Mouse (Mus musculus): ENCODE data around the gene Rnf151. TPM values are rescaled to one million over a fixed set of nuclear protein-coding genes. Genes with fewer than 3 reads are reported as not detected.
"Not testable (repeated sequence)": the region's sequence is repeated elsewhere in the genome, so short reads cannot be mapped to it uniquely, and the experiment has no call there.

Gene Rnf151
- total RNA-seq, 2 experiments from 2014 or later = not detected

DNA sequence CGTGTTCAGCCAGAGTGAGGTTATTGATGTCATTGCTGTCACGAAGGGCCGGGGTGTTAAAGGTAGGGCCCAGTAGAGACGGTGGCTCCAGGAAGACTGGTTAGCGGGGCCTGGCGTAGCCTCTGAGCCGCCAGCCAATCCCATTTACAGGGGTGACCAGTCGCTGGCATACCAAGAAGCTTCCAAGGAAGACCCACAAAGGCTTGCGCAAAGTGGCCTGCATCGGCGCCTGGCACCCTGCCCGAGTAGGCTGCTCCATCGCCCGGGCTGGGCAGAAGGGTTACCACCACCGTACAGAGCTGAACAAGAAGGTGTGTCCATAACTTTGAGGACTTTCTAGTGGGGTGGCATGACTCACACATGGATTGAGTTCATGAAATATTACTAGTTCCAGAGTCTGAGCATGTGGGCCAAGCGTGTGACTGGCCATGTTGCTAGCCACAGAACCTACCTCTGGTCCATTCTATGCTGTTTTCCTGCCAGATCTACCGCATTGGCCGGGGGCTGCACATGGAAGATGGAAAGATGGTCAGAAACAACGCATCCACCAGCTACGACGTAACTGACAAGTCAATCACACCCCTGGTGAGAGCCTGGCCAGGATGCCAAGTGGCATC is 15.7 kb upstream of the Rnf151 start:
- no peak for ATAC-seq (ENCODE audit: poor library complexity, severe bottlenecking)

DNA sequence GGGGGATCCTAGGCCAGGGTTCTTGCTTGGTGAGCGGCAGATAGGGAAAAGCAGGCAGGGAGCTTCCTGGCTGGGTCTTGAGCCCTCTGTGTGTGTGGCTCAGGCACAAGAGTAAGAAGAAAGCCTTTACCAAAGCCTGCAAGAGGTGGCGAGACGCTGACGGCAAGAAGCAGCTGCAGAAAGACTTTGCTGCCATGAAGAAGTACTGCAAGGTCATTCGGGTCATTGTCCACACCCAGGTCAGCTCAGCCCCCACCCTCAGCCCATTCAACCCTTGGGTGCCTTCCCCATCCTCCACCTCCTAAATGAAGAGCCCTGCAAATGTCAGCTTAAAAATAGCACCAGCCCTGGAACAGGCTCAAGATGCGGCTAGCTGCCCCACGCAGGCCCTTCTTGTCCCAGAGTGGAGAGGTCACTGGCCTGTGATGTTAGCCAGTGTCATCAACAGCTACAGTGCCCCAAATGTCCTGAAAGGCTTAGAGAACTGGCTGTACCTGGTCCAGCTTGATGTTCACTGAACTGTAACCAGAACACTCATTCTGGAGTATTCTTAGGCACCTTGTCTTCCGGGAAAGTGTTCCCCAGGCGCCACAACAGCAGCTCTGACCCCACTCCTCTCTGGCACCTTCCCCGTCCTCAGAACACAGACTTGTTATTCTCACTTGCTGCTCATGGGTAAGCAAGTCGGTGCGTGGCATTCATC is 14.5 kb upstream of the Rnf151 start:
- no peak for ATAC-seq (ENCODE audit: poor library complexity, severe bottlenecking)

DNA sequence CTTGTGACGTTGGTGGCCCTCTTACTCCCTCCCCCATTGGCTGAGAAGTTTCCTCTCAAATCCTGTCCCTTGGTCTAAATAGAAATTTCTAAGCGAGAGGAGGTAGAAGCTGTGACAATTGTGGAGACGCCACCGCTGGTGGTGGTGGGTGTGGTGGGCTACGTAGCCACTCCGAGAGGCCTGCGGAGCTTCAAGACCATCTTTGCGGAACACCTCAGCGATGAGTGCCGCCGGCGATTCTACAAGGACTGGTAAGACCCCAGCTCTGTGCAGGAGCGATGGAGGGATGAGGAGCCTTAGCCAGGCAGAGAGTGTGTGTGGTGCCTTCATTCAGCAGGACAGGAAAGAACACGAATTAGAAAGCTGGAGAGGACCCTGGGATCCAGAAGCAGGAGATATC is 12.9 kb upstream of the Rnf151 start:
- ATAC-seq (ENCODE audit: poor library complexity, severe bottlenecking) = no peak

DNA sequence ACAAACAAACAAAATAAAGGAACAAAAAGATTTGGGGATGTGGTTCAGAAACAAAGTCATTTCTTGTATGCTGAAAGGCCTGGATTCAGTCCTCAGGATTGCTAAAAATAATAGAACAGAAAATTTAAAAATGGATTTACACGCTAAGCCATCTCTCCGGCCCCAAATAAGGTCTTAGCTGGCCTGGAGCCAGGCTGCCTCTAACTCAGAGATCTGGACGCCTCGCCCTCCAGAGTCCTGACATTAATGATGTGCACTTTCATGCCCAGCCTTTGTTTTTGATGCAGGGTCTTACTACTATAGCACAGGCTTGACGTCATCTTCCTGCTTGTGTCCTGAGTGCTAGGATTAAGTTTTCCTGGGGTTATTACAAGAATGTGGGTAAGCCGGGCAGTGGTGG is 11.2 kb upstream of the Rnf151 start:
- ATAC-seq (ENCODE audit: poor library complexity, severe bottlenecking) = no peak

DNA sequence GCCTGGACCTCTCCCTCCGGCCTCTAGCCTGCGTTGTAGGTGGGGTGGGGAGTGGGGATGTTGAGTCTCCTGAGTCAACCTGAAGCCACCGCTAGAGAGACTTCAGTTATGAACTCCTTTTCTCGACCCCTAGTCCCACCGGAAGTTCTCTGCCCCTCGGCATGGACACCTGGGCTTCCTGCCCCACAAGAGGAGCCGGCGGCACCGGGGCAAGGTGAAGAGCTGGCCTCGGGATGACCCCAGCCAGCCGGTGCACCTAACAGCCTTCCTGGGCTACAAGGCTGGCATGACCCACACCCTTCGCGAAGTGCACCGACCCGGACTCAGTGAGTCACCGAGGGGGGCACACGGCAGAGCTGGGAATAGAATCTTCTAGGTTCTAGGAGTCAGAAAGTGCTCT is 10.3 kb upstream of the Rnf151 start:
- ATAC-seq (ENCODE audit: poor library complexity, severe bottlenecking) = no peak

DNA sequence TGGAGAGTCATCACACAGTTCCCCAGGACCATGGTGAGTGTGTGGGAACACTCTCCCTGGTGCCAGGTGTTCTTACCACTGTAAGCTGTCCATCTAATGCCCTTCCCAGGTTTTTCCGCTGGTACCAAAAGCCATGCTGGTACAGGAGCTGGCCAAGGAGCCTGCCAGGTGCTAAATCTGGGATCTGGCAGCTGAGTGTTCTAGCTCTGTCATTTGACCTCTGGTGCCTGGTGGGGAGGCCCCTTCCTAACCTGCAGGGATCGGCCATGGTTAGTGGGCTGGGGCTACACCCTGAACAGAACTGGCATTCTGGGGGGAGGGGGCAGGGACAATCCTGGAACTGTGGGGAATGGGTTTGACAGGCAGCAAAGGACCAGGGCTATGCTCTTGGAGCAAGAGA is 9.8 kb upstream of the Rnf151 start, which contains the start of gene Rpl3l:
Gene Rpl3l (plus strand): TSS at position 203 of the 400 bp plus-strand sequence.
- no peak for ATAC-seq (ENCODE audit: poor library complexity, severe bottlenecking)

DNA sequence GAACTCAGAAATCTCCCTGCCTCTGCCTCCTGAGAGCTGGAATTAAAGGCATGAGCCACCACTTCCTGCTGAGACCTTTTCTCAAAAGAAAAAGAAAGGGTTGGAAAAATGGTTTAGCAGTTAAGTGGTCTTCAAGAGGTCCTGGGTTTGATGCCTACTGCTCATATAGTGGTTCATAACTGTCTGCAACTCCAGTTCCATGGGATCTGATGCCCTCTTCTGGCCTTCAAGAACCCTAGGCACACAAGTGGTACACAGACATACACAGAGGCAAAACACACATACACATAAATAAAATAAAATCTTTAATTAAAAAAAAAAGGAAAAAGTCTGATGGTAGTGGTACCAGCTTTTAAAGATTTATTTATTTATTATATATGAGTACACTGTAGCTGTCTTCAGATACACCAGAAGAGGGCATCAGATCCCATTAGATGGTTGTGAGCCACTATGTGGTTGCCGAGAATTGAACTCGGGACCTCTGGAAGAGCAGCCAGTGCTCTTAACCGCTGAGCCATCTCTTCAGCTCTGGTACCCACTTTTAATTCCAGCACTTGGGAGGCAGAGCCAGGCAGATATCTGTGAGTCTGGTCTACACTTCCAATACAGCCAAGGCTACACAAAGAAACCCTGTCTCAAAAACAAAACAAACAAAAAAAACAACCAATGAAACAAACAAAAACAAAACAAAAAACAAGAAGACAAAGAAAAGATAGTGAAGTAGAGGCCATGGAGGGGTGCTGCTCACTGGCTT is 8.0 kb upstream of the Rnf151 start:
- no peak for ATAC-seq (ENCODE audit: poor library complexity, severe bottlenecking)

DNA sequence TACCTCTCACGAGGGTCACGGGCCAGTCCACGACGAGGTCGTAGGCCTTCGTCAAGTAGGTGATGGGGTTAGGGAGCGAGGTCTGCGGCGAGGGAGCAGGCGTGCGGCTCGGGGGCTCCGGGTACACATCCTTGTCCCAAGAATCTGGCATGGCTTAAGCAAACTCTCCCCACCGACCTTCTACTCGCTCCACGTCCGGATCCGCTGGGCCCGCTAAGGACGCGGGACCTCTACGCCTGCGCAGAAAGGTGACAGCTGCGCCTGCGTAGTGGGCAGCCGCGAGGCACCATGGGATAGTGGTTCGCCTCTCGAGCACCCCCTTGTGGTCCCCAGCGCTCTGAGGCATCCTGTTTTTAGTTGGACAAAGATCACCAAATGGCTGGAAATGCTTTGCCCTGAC is 6.3 kb upstream of the Rnf151 start, which contains the start of gene Ndufb10:
Gene Ndufb10 (minus strand): TSS at position 295 of the 400 bp plus-strand sequence.
- ATAC-seq (ENCODE audit: poor library complexity, severe bottlenecking) = peak; percentile 73

DNA sequence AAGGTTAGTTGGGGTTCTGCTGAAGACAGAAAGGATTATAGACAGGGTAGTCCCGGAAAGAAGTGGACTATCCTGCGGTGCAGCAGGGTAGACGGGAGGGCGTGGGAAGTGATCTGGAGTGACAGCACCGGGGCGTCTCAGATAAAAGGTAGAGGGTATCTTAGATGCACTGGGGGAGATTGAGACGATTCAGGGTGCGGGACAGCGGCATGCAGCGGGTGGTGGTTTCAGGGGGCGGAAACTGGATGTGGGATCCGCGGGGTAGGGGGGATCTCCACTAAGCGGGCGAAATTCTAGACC is 6.0 kb upstream of the Rnf151 start:
- peak; percentile 5 for ATAC-seq (ENCODE audit: poor library complexity, severe bottlenecking)

DNA sequence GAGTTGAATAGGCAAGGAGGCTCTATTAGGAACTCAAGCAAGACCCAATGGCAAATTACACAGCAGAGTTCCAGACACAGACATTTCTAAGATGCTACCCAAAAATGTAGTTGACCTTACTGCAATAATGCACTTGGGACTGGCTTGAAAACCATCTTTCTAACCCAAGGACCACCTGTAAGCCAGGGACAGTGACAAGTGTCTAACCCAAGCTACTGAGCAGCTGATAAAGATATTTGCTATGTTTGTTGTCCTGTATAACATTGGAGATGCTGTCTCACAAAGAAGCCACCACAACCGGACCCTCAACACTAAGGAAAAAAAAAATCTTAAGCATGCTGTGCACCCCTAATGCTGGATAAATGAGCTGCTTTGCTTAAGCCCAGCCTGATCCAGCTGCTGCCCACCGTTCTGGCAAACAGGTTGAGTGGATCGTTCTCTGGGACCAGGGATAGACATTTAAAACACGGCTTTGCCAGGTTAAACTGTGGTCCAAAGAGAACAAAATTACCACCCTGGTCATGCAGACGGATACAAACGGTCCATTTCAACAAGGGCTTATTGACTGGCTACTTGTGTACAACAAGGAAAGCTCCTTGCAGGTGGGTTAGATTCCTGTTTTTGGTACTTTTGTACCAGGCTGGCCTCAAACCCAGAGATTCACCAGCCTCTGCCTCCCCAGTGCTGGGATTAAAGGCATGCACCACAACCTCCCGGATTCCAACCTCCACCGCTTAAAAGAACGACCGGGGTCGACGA is 5.4 kb upstream of the Rnf151 start:
- ATAC-seq (ENCODE audit: poor library complexity, severe bottlenecking) = no peak

DNA sequence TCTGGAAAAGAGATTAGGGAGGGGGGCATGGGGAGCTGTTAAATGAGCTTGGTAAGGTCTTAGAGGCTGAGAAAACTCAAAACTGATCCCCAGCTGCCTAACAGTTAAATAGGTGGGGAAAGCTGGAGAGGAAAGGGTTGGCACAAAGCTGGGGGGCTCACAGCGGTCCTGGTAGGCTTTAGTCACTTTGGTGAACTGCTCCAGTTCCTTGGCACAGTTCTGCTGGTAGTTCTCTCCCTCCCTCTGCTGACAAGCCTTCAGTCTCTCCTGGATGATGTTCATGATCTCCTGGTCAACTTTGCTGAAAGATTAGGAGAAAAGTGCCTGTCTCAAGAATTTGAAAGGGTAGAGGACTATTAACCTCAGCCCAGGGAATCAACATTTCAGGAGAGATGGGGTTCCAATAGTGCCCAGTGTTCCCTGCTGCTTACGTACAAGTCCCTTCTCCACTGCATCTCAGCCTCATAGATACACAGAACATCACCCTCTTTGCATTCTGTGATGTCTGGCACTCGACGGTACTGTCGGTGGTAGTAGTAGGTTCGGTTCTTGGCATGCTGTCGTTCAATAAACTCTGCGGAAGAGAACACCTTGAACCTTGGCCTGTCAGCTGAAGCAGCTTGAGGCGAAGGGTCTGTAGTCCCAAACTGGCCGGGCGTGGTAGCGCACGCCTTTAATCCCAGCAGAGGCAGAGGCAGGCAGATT is 4.5 kb upstream of the Rnf151 start:
- no peak for ATAC-seq (ENCODE audit: poor library complexity, severe bottlenecking)

DNA sequence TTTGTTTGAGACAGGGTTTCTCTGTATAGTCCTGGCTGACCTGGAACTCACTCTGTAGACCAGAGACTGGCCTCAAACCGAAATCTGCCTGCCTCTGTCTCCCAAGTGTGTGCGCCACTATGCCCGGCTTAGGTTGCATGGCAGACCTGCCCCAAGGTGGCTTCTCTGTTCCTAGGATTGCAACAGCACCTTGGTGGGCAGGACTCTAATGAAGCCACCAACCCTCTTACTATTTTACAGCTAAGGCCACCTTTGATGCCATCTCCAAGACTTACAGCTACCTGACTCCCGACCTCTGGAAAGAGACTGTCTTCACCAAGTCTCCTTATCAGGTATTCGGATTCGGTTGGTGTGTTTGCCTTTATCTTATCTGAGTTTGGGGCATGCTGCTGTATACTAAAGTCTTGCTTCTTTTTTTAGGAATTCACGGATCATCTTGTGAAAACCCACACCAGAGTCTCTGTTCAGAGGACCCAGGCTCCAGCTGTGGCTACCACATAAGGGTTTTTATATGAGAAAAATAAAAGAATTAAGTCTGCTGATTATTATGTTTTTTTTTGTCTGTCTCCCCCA is 3.6 kb upstream of the Rnf151 start:
- not testable (repeated sequence) for ATAC-seq (ENCODE audit: poor library complexity, severe bottlenecking)

DNA sequence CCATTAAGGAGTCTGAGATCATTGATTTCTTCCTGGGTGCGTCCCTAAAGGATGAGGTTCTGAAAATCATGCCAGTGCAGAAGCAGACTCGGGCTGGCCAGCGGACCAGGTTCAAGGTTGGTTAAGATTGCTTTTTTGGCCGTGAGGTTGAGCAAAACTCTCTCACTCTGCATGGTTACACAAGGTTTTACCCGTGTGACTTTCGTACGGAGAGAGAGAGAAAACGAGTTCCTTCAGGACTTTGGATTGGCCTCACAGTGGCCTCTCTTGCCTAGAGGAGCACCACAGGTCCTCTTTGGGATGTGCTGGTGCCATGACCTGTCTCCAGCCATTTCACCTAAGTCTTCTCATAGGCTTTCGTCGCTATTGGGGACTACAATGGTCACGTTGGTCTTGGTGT is 2.8 kb upstream of the Rnf151 start:
- not testable (repeated sequence) for ATAC-seq (ENCODE audit: poor library complexity, severe bottlenecking)

DNA sequence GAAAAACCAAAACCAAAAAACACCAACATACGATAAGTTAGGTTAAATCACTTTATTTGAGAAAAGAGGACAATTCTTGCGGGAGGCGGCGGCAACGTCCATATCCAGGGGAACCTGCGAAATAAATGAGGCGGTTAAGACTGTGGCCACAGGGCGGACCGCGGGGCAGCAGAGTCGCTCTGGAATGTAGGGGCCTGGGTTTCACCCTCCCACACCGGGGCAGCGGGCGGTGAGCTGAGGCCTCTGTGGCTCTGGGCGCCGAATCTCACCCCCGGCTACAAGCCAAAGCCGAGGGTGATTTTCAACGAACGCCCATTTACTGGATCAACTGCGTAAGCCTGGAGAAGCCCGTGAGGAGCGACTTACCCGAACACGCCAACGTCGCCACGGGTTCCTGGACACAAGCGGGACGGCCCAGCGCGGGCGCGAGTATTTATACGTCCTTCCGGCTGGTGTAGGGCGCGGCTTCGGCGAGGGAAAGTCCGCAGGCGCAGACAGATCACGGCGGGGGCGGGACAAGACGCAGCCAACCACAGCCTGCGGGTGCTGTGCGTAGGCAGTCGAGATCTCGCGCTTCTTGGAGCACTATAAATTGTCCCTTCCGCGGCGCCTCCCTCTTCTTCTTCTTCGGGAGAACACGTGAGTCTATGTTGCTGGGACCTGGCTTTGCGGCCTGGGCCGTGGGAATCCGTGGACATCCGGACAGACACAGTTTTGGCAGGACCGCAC is 1.8 kb upstream of the Rnf151 start:
- peak; percentile 92 for ATAC-seq (ENCODE audit: poor library complexity, severe bottlenecking)

DNA sequence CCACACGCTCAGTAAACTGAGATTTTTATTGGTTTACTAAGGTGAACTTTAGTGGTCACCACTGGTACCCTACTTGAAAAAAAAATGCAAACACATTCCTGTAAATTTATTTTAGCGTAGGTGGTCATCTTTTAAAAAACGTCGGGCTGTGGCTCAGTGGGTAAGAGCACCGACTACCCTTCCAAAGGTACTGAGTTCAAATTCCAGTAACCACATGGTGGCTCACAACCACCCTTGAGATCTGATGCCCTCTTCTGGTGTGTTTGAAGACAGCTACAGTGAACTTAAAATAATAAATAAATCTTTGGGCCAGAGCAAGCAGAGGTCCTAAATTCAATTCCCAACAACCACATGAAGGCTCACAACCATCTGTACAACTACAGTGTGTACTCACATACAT is 1.1 kb upstream of the Rnf151 start:
- not testable (repeated sequence) for ATAC-seq (ENCODE audit: poor library complexity, severe bottlenecking)

DNA sequence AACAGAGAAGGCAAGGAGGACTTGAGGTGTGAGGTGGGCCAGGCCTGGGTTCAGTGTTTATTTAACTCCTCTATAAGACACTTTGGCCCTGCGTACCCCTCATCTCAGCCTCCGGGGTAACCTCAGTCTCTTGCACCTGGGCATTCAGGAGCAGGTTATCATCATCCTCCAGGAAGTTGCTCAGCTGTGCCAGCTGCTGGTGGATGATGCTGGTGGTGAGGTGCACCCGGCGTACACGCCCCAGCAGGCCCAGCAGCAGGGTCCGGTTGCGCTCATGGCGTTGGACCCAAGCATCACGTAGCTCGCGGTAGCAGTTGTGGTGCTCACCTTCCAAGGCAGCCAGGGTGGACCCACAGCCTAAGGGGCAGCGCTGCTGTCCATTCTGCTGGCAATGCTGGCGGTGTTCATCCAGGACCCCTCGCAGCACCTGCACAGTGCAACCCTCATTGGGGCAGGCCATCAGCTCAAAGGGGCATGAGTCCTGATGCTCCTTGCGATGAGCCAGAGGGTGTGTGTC is 1.6 kb downstream of the Rnf151 start:
- ATAC-seq (ENCODE audit: poor library complexity, severe bottlenecking) = no peak

DNA sequence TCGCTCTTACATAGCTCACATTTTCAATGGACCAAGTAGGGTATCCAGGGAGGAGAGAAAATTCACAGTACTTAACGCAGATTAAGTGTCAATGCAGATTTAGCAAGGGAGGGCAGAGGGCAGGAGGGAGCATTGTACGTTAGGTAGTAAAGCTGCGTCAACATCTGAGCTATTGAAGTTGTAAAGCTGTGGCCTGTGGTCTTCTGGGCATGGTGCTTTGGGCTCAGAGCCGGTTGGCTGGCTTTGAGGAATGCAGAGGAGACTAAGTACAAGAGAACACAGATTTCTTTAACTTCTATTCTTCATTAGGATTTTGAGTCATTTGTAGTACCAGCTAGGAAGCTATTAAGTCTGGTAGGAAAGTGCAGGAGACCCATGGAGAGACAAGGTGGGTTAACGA is 2.3 kb downstream of the Rnf151 start:
- ATAC-seq (ENCODE audit: poor library complexity, severe bottlenecking) = no peak

DNA sequence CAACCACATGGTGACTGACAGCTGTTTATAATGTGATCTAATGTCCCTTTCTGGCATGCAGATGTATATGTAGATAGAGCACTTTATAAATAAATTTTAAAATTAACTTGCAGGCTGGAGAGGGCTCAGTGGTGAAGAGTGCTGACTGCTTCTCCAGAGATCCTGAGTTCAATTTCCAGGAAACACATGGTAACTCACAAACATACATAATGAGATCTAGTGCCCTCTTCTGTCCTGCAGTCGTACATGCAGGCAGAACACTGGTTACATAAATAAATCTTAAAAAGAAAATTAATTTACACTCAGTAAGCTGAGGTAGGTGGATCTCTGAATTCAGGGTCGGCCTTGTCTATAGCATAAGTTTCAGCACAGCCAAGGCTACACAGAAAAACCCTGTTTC is 9.2 kb downstream of the Rnf151 start:
- ATAC-seq (ENCODE audit: poor library complexity, severe bottlenecking) = peak; percentile 43

DNA sequence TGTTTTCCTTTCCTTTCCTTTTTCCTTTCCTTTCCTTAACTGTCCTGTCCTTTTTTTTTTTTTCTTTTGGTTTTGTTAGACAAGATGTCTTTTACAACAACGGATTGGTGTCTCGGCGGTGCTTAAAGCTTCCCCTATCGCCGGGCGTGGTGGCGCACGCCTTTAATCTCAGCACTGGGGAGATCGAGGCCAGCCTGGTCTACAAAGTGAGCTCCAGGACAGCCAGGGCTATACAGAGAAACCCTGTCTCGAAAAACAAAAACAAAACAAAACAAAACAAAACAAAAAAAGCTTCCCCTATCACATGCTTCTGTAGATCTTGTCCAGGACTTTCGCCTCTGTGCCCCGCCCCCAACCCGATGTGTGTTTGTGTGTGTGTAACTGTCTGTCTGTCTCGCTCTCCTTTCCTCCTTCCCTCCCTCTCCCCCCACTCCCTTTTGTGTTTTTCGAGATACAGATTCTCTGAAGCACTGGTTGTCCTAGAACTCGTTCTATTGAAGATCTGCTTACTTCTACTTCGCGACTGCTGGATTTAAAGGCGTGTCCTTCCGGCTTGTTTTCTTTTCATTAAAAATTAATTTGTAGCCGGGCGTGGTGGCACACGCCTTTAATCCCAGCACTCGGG is 9.9 kb downstream of the Rnf151 start:
- ATAC-seq (ENCODE audit: poor library complexity, severe bottlenecking) = peak; percentile 28
